Mouse (Mus musculus) ZHBTc4 (cell line): Measurements from ENCODE around the gene Olfr432.
"Not testable (repeated sequence)": the region's sequence is repeated elsewhere in the genome, so short reads cannot be mapped to it uniquely, and the experiment has no call there.

Experiments used
- DNase-seq: peaks from one replicate; pipeline ENCODE4 v3.0.0-alpha.2; 2011; ENCODE audit warnings: low read depth, low spot score

Olfr432 gene

GRCm38 (mm10) chr1:174048893-174049292 is at the start of gene Olfr432:
Olfr432 (plus strand) TSS chr1:174049205.
- no peak for DNase-seq

DNA sequence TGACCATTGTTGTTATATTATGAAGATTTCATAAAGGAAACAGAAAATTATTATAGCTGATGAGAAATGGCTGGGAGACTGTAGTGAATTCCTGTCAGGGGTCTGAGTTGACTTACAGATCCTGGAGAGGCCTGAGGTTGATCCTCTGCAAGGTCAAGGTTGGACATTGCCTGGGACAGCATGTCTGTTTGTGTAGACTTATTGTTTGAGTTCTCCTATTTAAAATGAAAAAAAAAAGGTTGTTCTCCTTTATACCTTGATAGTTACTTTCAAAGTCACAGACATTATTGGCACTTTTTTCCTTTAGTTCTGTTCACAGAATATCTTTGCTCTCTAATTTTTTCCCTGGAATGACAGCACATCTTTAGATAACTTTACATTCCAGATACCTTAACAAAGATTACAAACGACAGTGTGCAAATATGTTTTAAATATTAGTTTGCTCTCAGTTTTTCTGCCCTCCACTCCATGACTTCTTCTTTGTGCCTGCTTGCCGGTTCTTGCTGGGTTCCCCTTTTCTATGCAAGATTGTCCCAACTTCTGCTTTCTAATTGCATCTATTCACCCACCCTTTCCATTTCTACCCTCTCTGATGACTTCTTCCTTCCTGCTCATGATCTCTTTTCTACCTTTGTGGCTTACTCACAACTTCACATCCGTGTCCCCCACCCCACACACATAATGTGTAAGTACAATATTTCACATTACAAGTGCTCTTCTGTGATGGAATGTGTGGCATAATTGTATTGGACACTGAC is 44.5 kb upstream of the Olfr432 start:
- DNase-seq, result not testable (repeated sequence)

DNA sequence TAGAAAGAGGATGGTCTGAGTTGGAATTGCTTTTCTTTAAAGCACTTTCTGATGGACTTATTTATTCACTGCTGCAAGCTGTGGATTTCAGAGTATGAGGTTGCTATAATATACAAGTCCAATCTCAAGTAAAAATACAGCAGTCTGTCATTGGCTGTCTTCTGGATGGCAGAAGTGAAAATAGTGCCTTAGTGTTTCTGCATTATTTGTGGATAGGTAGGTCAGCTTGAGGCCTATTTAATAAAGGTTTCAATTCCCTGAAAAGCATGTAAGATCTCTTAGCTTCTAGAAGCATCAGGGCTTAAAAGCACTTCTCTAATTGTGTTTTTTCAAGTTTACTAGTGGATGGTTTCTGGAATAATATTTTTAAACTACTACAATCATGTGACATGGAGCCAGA is 42.0 kb upstream of the Olfr432 start:
- not testable (repeated sequence) for DNase-seq

DNA sequence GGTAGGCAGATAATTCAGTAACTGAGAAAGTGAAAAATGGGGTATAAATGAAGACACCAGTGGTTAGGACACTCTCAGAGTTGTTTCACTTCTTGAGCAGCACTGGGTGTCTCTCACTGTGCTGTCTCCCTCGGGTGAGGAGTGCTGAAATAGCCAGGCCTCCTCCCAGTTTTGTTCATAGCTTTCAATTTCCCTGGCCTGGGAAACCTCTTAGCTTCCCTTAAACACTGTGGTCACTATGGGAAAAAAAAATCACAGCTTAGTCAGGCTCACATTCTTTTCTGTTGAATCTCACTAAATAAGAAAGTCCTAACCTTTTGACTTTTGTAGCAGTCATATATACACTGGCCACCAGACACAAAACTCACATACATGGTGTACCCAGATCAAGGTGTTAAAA is 17.3 kb upstream of the Olfr432 start, which contains the start of gene Ifi205:
TSS of gene Ifi205 (minus strand) at position 113 of the 400 bp plus-strand sequence.
- DNase-seq, result no peak

GRCm38 (mm10) chr1:174035841-174036240 is 13.2 kb upstream of the Olfr432 start:
- DNase-seq, result no peak

GRCm38 (mm10) chr1:174038480-174038879 is 10.5 kb upstream of the Olfr432 start:
- no peak for DNase-seq

GRCm38 (mm10) chr1:174040523-174041177 is 8.4 kb upstream of the Olfr432 start, which contains the start of gene Olfr433:
Olfr433 (plus strand) TSS chr1:174040705.
- DNase-seq, result no peak

- not testable (repeated sequence) for DNase-seq
These were observed 6.7 kb upstream of the Olfr432 start for GRCm38 (mm10) chr1:174042091-174042884.

DNA sequence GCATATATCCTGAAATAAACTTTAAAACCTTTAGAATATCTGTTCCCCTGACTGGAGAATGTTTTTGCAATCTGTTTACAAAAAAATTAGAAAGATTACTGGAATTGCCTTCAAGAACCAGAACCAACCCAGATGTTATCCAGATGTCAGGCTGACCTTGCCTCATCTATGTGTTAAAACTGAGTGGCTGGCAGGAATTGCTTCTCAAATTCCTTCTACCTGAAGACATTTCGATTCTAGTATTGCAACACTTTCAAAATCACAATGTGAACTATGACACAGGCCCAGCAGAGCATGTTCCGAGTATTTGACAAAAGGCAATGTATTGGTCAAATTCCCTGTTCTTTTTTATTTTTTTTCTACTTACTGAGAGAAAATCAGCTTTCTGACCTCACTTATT is 4.6 kb upstream of the Olfr432 start:
- DNase-seq, result no peak

GRCm38 (mm10) chr1:174048227-174048626 is 778 bp upstream of the Olfr432 start:
- not testable (repeated sequence) for DNase-seq

DNA sequence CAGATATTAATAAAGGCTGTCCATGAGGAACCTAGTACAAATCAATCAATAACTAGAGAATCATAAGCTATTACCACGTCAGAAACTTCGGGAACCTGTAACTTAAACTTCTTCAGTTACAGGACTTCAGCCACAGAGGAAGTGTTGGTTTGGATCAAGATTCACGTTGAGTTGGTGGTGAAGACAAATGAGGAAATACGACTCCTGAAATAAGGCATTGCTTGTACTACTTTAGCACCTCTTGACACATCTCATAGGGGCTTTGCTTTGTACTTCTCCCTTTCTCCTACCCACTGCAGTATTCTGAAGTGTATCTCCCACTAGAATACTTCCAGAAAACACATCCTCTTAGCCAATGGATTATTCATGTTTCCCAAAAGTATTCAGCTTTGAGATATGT is 352 bp downstream of the Olfr432 start:
- DNase-seq, result not testable (repeated sequence)

- DNase-seq, result no peak
These were observed 1.5 kb downstream of the Olfr432 start for GRCm38 (mm10) chr1:174050532-174050931.

DNA sequence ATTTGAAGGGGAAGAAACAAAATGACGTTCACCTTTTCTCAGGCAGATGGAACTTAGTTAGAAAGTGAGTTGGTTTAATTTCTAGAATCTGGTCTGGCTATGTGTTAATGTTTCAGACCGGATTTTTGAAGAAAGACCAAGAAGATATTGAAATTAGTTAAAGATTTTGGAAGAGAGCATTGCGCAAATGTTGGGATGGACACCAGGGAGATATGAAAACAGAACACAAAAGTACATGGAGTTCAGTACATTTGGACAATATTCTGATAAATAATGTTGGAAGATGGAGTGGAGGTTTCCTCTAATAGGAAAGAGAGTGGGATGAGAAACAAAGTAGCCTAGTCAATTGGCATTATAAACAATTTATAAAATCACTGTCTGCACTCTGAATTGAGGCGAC is 2.5 kb downstream of the Olfr432 start:
- DNase-seq, result no peak

GRCm38 (mm10) chr1:174051931-174052536 is 3.0 kb downstream of the Olfr432 start:
- DNase-seq, result no peak

GRCm38 (mm10) chr1:174052981-174053380 is 4.0 kb downstream of the Olfr432 start:
- no peak for DNase-seq

DNA sequence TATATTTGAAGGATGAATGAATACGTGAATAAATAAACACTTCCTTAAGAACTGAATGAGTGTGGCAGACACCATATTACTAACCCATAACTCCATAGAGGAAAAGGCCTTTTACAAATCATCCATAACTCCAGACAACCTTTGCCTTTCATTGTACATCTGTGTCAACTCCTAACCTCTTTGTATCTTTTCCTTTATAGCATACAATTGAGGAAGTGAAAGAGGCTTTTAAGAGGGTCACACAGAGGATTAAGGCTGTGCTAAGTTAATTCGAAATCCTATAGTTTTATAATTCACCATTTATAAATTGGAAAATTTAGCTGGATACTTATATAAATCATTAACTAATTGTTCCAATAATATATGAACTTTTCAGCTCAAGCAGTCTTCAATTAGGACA is 6.2 kb downstream of the Olfr432 start:
- no peak for DNase-seq

DNA sequence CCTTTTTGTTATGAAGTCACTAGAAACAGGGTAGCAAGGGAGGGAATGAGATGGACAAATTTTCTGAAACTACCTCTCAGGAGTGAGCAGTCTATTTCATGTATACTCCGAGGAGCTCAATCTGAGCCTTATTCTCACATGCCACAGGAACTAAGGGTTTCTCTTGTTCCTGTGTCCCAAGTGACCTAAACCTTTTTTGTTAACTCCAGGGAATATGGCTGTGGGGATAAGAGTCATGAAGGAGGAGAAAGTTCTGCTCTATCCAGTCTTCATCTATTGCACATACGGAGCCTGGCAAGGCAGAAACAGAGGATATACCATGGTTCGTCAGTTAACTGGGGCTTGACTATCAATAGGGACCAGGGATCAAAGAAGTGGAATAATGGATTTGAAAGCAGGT is 17.3 kb downstream of the Olfr432 start, which contains the start of gene Olfr430:
TSS of gene Olfr430 (plus strand) at position 301 of the 400 bp plus-strand sequence.
- no peak for DNase-seq

- DNase-seq, result no peak
These were observed 35.0 kb downstream of the Olfr432 start, which contains the start of gene Olfr429 for GRCm38 (mm10) chr1:174084031-174084430. Olfr429 (plus strand) TSS chr1:174084331.

GRCm38 (mm10) chr1:174096591-174096990 is 47.6 kb downstream of the Olfr432 start, which contains the start of gene Olfr427:
Olfr427 (plus strand) TSS chr1:174096891.
- DNase-seq, result no peak

DNA sequence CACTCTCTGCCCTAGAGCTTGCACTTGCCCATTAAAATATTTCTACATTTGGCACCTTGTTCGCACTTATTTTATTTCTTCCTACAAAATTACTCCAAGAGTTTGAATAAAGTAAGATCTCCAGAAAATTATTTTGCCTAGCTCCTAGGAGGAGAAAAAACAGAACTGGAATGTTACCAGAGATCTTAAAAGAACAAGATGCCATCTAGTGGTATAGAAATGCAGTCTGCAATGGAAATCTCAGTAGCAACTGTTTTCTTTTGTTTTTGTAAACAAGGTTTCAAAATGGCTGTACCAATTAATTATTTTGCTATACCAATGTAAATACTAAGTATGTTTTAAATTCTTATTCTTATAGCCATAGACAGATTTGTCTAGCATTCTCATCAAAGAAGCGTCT is 54.7 kb downstream of the Olfr432 start:
- DNase-seq, result no peak
